Mouse (Mus musculus) cerebellum, adult (tissue): Measurements from ENCODE around the gene Cdh23.

Source experiments
- ATAC-seq: cut with Nextera tagmentation; 2 replicates; pipeline ENCODE4 v1.9.2; 2017; ENCODE audit warnings: mild to moderate bottlenecking, moderate library complexity, mixed read lengths; ENCODE audit not compliant: insufficient number of reproducible peaks, low FRiP score, low TSS enrichment

The Cdh23 gene

GRCm38 (mm10) chr10:60350077-60350804 lies 346.0 kb downstream of the Cdh23 start:
- ATAC-seq: no peak

GRCm38 (mm10) chr10:60349644-60350043 lies 346.6 kb downstream of the Cdh23 start:
- ATAC-seq: no peak

GRCm38 (mm10) chr10:60349056-60349455 lies 347.2 kb downstream of the Cdh23 start:
- no peak for ATAC-seq

GRCm38 (mm10) chr10:60347768-60348610 lies 348.3 kb downstream of the Cdh23 start:
- no peak for ATAC-seq

GRCm38 (mm10) chr10:60346701-60347405 lies 349.4 kb downstream of the Cdh23 start, which contains the start of gene Vsir:
TSS of gene Vsir (plus strand) at chr10:60346851.
- ATAC-seq: no peak

GRCm38 (mm10) chr10:60346056-60346455 lies 350.2 kb downstream of the Cdh23 start:
- ATAC-seq: no peak

- ATAC-seq: no peak
Measured at GRCm38 (mm10) chr10:60344111-60344510, 352.2 kb downstream of the Cdh23 start.

GRCm38 (mm10) chr10:60341528-60341927 lies 354.8 kb downstream of the Cdh23 start:
- ATAC-seq: no peak

GRCm38 (mm10) chr10:60335021-60335420 lies 361.3 kb downstream of the Cdh23 start:
- no peak for ATAC-seq

- no peak for ATAC-seq
Measured at GRCm38 (mm10) chr10:60334583-60334982, 361.7 kb downstream of the Cdh23 start.

- no peak for ATAC-seq
Measured at GRCm38 (mm10) chr10:60328963-60329650, 367.2 kb downstream of the Cdh23 start.

- ATAC-seq: no peak
Measured at GRCm38 (mm10) chr10:60316166-60316565, 380.1 kb downstream of the Cdh23 start.

GRCm38 (mm10) chr10:60313606-60314005 lies 382.7 kb downstream of the Cdh23 start:
- no peak for ATAC-seq

GRCm38 (mm10) chr10:60310629-60311028 lies 385.7 kb downstream of the Cdh23 start:
- ATAC-seq: peak; percentile 57; the same call in 1 of the 2 replicates

GRCm38 (mm10) chr10:60304854-60305628 lies 391.2 kb downstream of the Cdh23 start:
- ATAC-seq: peak; percentile 71

GRCm38 (mm10) chr10:60303419-60303818 lies 392.9 kb downstream of the Cdh23 start:
- ATAC-seq: no peak

GRCm38 (mm10) chr10:60299636-60300035 lies 396.7 kb downstream of the Cdh23 start:
- no peak for ATAC-seq

- no peak for ATAC-seq
Measured at GRCm38 (mm10) chr10:60296027-60296426, 400.3 kb downstream of the Cdh23 start.

GRCm38 (mm10) chr10:60295356-60295755 lies 400.9 kb downstream of the Cdh23 start:
- ATAC-seq: no peak
